Mouse (Mus musculus) heart, postnatal 14 days (tissue): ENCODE data around the gene Zfp61. TPM values are rescaled to one million over a fixed set of nuclear protein-coding genes. Genes with fewer than 3 reads are reported as not detected.
A peak's percentile ranks its signal among the peaks of the same experiment; 100 is the strongest.

Source experiments
- DNase-seq, 2 experiments: peaks; one replicate each; pipeline ENCODE4 v3.0.0; 2021 to 2022
- intact Hi-C: fragments of 180-260 bp; cut with DNase I; formaldehyde crosslinking; loops from one replicate; pipeline ENCODE4 v1.15.1; 2025
- long read RNA-seq, 2 experiments: library from polyadenylated mRNA; stranded (forward); transcript quantifications; one replicate each; pipeline ENCODE4 v2.0.0; 2021
- total RNA-seq, 2 experiments: library from RNA; stranded (reverse); gene quantifications; 2 replicates each; pipeline ENCODE4 v1.2.3; 2021

The Zfp61 gene
- 1 to 10 TPM; 3.3 to 4.0 TPM for total RNA-seq
- long read RNA-seq, experiment 1, partial matches to known transcripts = 0 of 4 reads
- long read RNA-seq, experiment 1, other reads (novel, unspliced or antisense) = 2 of 4 reads
- long read RNA-seq, experiment 2, partial matches to known transcripts = 0 of 2 reads
- long read RNA-seq, experiment 2, other reads (novel, unspliced or antisense) = 2 of 2 reads

- DNase-seq = peak; percentile 23 to 33
- intact Hi-C loops = no loop called here
Measured at GRCm38 (mm10) chr7:24300771-24301282, at the start of gene Zfp61. Zfp61 (minus strand) TSS chr7:24301232.

GRCm38 (mm10) chr7:24348896-24349295 is 47.9 kb upstream of the Zfp61 start, which contains the start of gene Lypd5:
Lypd5 (plus strand) TSS chr7:24349196.
- no peak for DNase-seq
- intact Hi-C loops = no loop called here

GRCm38 (mm10) chr7:24346444-24346843 is 45.4 kb upstream of the Zfp61 start:
- intact Hi-C loops = no loop called here
- no peak for DNase-seq

- intact Hi-C loops = no loop called here
- DNase-seq = no peak
Measured at GRCm38 (mm10) chr7:24343701-24344272, 42.8 kb upstream of the Zfp61 start.

- intact Hi-C loops = no loop called here
- no peak for DNase-seq
Measured at GRCm38 (mm10) chr7:24338241-24338640, 37.2 kb upstream of the Zfp61 start.

GRCm38 (mm10) chr7:24335699-24336309 is 34.8 kb upstream of the Zfp61 start:
- intact Hi-C loops = loop anchor here (1.0 to 2.0 kb wide), 2 partner anchors 49 to 71 kb away; no protein-coding TSS in a partner anchor
- DNase-seq = peak; percentile 62 to 80

GRCm38 (mm10) chr7:24333304-24333986 is 32.4 kb upstream of the Zfp61 start, which contains the start of gene Tescl:
Tescl (minus strand) TSS chr7:24333936.
- DNase-seq = no peak
- intact Hi-C loops = no loop called here

GRCm38 (mm10) chr7:24327281-24327975 is 26.4 kb upstream of the Zfp61 start:
- intact Hi-C loops = no loop called here
- DNase-seq = no peak

GRCm38 (mm10) chr7:24326273-24327135 is 25.5 kb upstream of the Zfp61 start:
- intact Hi-C loops = no loop called here
- DNase-seq = no peak

GRCm38 (mm10) chr7:24325675-24326128 is 24.7 kb upstream of the Zfp61 start:
- intact Hi-C loops = no loop called here
- DNase-seq = no peak

- DNase-seq = no peak
- intact Hi-C loops = no loop called here
Measured at GRCm38 (mm10) chr7:24325197-24325596, 24.2 kb upstream of the Zfp61 start.

- intact Hi-C loops = no loop called here
- no peak for DNase-seq
Measured at GRCm38 (mm10) chr7:24322593-24322992, 21.6 kb upstream of the Zfp61 start.

GRCm38 (mm10) chr7:24318942-24319341 is 17.9 kb upstream of the Zfp61 start:
- intact Hi-C loops = loop anchor here (5.0 to 10.0 kb wide), 2 partner anchors 83 to 184 kb away; partner anchors contain the start of gene Zfp235
- no peak for DNase-seq

- intact Hi-C loops = loop anchor here (5.0 to 10.0 kb wide), 2 partner anchors 86 to 182 kb away; partner anchors contain the start of gene Zfp235
- peak; percentile 92 to 94 for DNase-seq
Measured at GRCm38 (mm10) chr7:24316567-24317092, 15.6 kb upstream of the Zfp61 start, which contains the start of gene Zfp94. Zfp94 (minus strand) TSS chr7:24316666.

GRCm38 (mm10) chr7:24315726-24316566 is 14.9 kb upstream of the Zfp61 start:
- DNase-seq = no peak
- intact Hi-C loops = loop anchor here (5.0 to 10.0 kb wide), 2 partner anchors 86 to 181 kb away; partner anchors contain the start of gene Zfp235

GRCm38 (mm10) chr7:24299823-24300481 is 1.1 kb downstream of the Zfp61 start:
- peak; percentile 4 to 9 for DNase-seq
- intact Hi-C loops = loop anchor here (5.0 kb wide), 1 partner anchor 333 kb away; no protein-coding TSS in a partner anchor
